Mouse (Mus musculus) limb, embryonic 13.5 days (tissue): Measurements from ENCODE around the gene Aldh6a1. TPM values are rescaled to one million over a fixed set of nuclear protein-coding genes. Genes with fewer than 3 reads are reported as not detected.

Source experiments
- ATAC-seq: fragments of 200-750 bp; cut with Nextera tagmentation; 2 replicates; pipeline ENCODE4 v1.8.0; 2017; ENCODE audit warnings: low read depth, moderate number of reproducible peaks, moderate TSS enrichment; ENCODE audit not compliant: low FRiP score
- H3K27ac ChIP-seq: fragments of 300-500 bp; sonication (generic); 2 replicates; pipeline ENCODE4 v1.5.1; 2015; ENCODE audit warnings: inconsistent platforms, mild to moderate bottlenecking, moderate library complexity
- H3K27me3 ChIP-seq: fragments of 300-500 bp; sonication (generic); 2 replicates; pipeline ENCODE4 v1.6.1; 2015; ENCODE audit warnings: mild to moderate bottlenecking, inconsistent platforms
- H3K36me3 ChIP-seq: fragments of 300-500 bp; sonication (generic); 2 replicates; pipeline ENCODE4 v1.6.1; 2015; ENCODE audit warnings: inconsistent platforms, mild to moderate bottlenecking, moderate library complexity
- H3K4me1 ChIP-seq: fragments of 300-500 bp; sonication (generic); 2 replicates; pipeline ENCODE4 v1.6.1; 2015; ENCODE audit warnings: inconsistent platforms
- H3K4me2 ChIP-seq: fragments of 300-500 bp; sonication (generic); replicated peaks from 2 replicates; pipeline ENCODE4 v1.6.1; 2015; ENCODE audit warnings: inconsistent platforms, mild to moderate bottlenecking, moderate library complexity
- H3K4me3 ChIP-seq: fragments of 300-500 bp; sonication (generic); 2 replicates; pipeline ENCODE4 v1.5.1; 2015; ENCODE audit warnings: moderate library complexity, mild to moderate bottlenecking, inconsistent platforms
- H3K9ac ChIP-seq: fragments of 300-500 bp; sonication (generic); 2 replicates; pipeline ENCODE4 v1.6.1; 2015; ENCODE audit warnings: mild to moderate bottlenecking, inconsistent platforms
- H3K9me3 ChIP-seq: fragments of 300-500 bp; sonication (generic); 2 replicates; pipeline ENCODE4 v1.6.1; 2016; ENCODE audit warnings: inconsistent platforms
- WGBS: fragments of 180-500 bp; shearing (Covaris S2); methylation state at CpG from one replicate; pipeline ENCODE4 v1.1.7; 2015; 5-methylcytosine and 5-hydroxymethylcytosine counted together
- polyA plus RNA-seq: library from polyadenylated mRNA; unstranded; fragments of >200 nt; fragmentation: Nextera tagmentation; extraction: Ambion mirVana; gene quantifications from 2 replicates; pipeline ENCODE4 v1.2.1, GENCODE M21; 2015

Aldh6a1 gene
- polyA plus RNA-seq, 1 experiment from 2014 or later: 36.5 TPM

- ATAC-seq: no peak
- H3K4me1 ChIP-seq: peaks cover 20% of the 10 kb centered on the region
- peak overlapping the region; percentile 82 for H3K4me2 ChIP-seq
- no peak overlapping the region for H3K27ac ChIP-seq
- H3K36me3 ChIP-seq: peaks cover 1% of the 10 kb centered on the region
- peak overlapping the region; percentile 79 for H3K4me3 ChIP-seq
- H3K27me3 ChIP-seq: no peaks in the 10 kb centered on the region
- H3K9me3 ChIP-seq: no peaks in the 10 kb centered on the region
- H3K9ac ChIP-seq: peak overlapping the region; percentile 75
- WGBS: under 1% methylated on average over 11 of the region's 11 CpGs
Measured at GRCm38 (mm10) chr12:84451801-84452200, 997 bp upstream of the Aldh6a1 start.

GRCm38 (mm10) chr12:84450351-84450717 is 470 bp downstream of the Aldh6a1 start:
- Histone ChIP-seq H3K27ac (peak overlapping the region; percentile 48), H3K27me3 (no peaks in the 10 kb centered on the region), H3K9me3 (no peaks in the 10 kb centered on the region), H3K9ac (peak overlapping the region; percentile 73), H3K4me3 (peak overlapping the region; percentile 79), H3K4me2 (peak overlapping the region; percentile 88), H3K36me3 (no peaks in the 10 kb centered on the region), H3K4me1 (peaks cover 20% of the 10 kb centered on the region)
- ATAC-seq: no peak
- WGBS: 0% methylated on average over 6 of the region's 6 CpGs

GRCm38 (mm10) chr12:84449887-84450286 is 917 bp downstream of the Aldh6a1 start:
- H3K36me3 ChIP-seq: no peaks in the 10 kb centered on the region
- no peaks in the 10 kb centered on the region for H3K9me3 ChIP-seq
- H3K9ac ChIP-seq: peak overlapping the region; percentile 73
- no peak for ATAC-seq
- WGBS: 50% methylated on average over 10 of the region's 10 CpGs
- no peaks in the 10 kb centered on the region for H3K27me3 ChIP-seq
- peaks cover 20% of the 10 kb centered on the region for H3K4me1 ChIP-seq
- H3K4me3 ChIP-seq: peak overlapping the region; percentile 79
- H3K4me2 ChIP-seq: peak overlapping the region; percentile 88
- peak overlapping the region; percentile 48; the same call in 1 of the 2 replicates for H3K27ac ChIP-seq

GRCm38 (mm10) chr12:84448181-84448580 is 2.6 kb downstream of the Aldh6a1 start:
- no peak for ATAC-seq
- no peaks in the 10 kb centered on the region for H3K36me3 ChIP-seq

GRCm38 (mm10) chr12:84447386-84447785 is 3.4 kb downstream of the Aldh6a1 start:
- no peaks in the 10 kb centered on the region for H3K9me3 ChIP-seq
- no peaks in the 10 kb centered on the region for H3K36me3 ChIP-seq
- no peak overlapping the region for H3K4me3 ChIP-seq
- no peak for ATAC-seq
- 76% methylated on average over 1 of the region's 1 CpGs for WGBS
- no peak overlapping the region for H3K27ac ChIP-seq
- no peak overlapping the region for H3K4me2 ChIP-seq
- H3K4me1 ChIP-seq: peaks cover 14% of the 10 kb centered on the region
- H3K27me3 ChIP-seq: no peaks in the 10 kb centered on the region
- no peak overlapping the region for H3K9ac ChIP-seq

More at GRCm38 (mm10) chr12:84448181-84448580, 2.6 kb downstream of the Aldh6a1 start:
- Histone ChIP-seq H3K4me3 (no peak overlapping the region), H3K27ac (no peak overlapping the region), H3K9ac (no peak overlapping the region), H3K27me3 (no peaks in the 10 kb centered on the region), H3K4me2 (no peak overlapping the region), H3K4me1 (peaks cover 20% of the 10 kb centered on the region), H3K9me3 (no peaks in the 10 kb centered on the region)
- WGBS: 86% methylated on average over 6 of the region's 6 CpGs

- Histone ChIP-seq H3K4me1 (no peaks in the 10 kb centered on the region), H3K4me3 (no peak overlapping the region), H3K27me3 (no peaks in the 10 kb centered on the region), H3K9me3 (no peaks in the 10 kb centered on the region), H3K36me3 (peaks cover 8% of the 10 kb centered on the region; the same call in 1 of the 2 replicates), H3K4me2 (no peak overlapping the region), H3K27ac (no peak overlapping the region), H3K9ac (no peak overlapping the region)
- 69% methylated on average over 4 of the region's 4 CpGs for WGBS
- no peak for ATAC-seq
Measured at GRCm38 (mm10) chr12:84442526-84442925, 8.3 kb downstream of the Aldh6a1 start.

- Histone ChIP-seq H3K36me3 (peaks cover 9% of the 10 kb centered on the region; the same call in 1 of the 2 replicates), H3K27me3 (no peaks in the 10 kb centered on the region), H3K9ac (no peak overlapping the region), H3K27ac (no peak overlapping the region), H3K4me3 (no peak overlapping the region), H3K4me2 (no peak overlapping the region), H3K9me3 (no peaks in the 10 kb centered on the region), H3K4me1 (no peaks in the 10 kb centered on the region)
- ATAC-seq: no peak
- WGBS: 53% methylated on average over 2 of the region's 2 CpGs
Measured at GRCm38 (mm10) chr12:84438697-84439096, 12.1 kb downstream of the Aldh6a1 start.

- H3K27me3 ChIP-seq: no peaks in the 10 kb centered on the region
- H3K4me1 ChIP-seq: no peaks in the 10 kb centered on the region
- ATAC-seq: no peak
- 88% methylated on average over 2 of the region's 2 CpGs for WGBS
- H3K9me3 ChIP-seq: no peaks in the 10 kb centered on the region
- H3K4me3 ChIP-seq: no peak overlapping the region
- no peak overlapping the region for H3K4me2 ChIP-seq
- H3K36me3 ChIP-seq: peaks cover 16% of the 10 kb centered on the region
- H3K9ac ChIP-seq: no peak overlapping the region
- H3K27ac ChIP-seq: no peak overlapping the region
Measured at GRCm38 (mm10) chr12:84429825-84430224, 21.0 kb downstream of the Aldh6a1 start.

GRCm38 (mm10) chr12:84423990-84424389 is 26.8 kb downstream of the Aldh6a1 start:
- Histone ChIP-seq H3K27me3 (no peaks in the 10 kb centered on the region), H3K27ac (no peak overlapping the region), H3K9ac (no peak overlapping the region), H3K4me1 (no peaks in the 10 kb centered on the region), H3K4me2 (no peak overlapping the region), H3K36me3 (no peaks in the 10 kb centered on the region), H3K9me3 (no peaks in the 10 kb centered on the region), H3K4me3 (no peak overlapping the region)
- ATAC-seq: no peak
- 55% methylated on average over 3 of the region's 3 CpGs for WGBS

- WGBS: 36% methylated on average over 18 of the region's 18 CpGs
- peak overlapping the region; percentile 59 for H3K4me3 ChIP-seq
- no peak for ATAC-seq
- H3K9me3 ChIP-seq: peaks cover 5% of the 10 kb centered on the region; the same call in 1 of the 2 replicates
- no peak overlapping the region for H3K27ac ChIP-seq
- no peaks in the 10 kb centered on the region for H3K36me3 ChIP-seq
- peak overlapping the region; percentile 76 for H3K9ac ChIP-seq
- H3K4me2 ChIP-seq: peak overlapping the region; percentile 78
- no peaks in the 10 kb centered on the region for H3K27me3 ChIP-seq
- H3K4me1 ChIP-seq: peaks cover 5% of the 10 kb centered on the region; the same call in 1 of the 2 replicates
Measured at GRCm38 (mm10) chr12:84417605-84417922, 33.2 kb downstream of the Aldh6a1 start.

GRCm38 (mm10) chr12:84416834-84417604 is 33.8 kb downstream of the Aldh6a1 start, which contains the start of gene Rnf113a2:
Gene Rnf113a2, plus strand, starts transcription at chr12:84417196.
- peak; percentile 85 for ATAC-seq

GRCm38 (mm10) chr12:84408819-84409507 is 41.8 kb downstream of the Aldh6a1 start, which contains the start of the genes Entpd5 and Bbof1:
Gene Entpd5, minus strand, starts transcription at chr12:84409029.
Gene Bbof1, plus strand, starts transcription at chr12:84409071.
- Histone ChIP-seq H3K4me2 (peak within 1 kb of the TSS; percentile 92), H3K27me3 (no peaks in the 10 kb centered on the region), H3K4me3 (peak within 1 kb of the TSS; percentile 74), H3K4me1 (peaks cover 10% of the 10 kb centered on the region), H3K27ac (peak within 1 kb of the TSS; percentile 65), H3K9ac (peak within 1 kb of the TSS; percentile 81), H3K9me3 (no peaks in the 10 kb centered on the region), H3K36me3 (no peaks in the 10 kb centered on the region)
- ATAC-seq: peak; percentile 93
- WGBS: 2% methylated on average over 52 of the region's 63 CpGs

More at GRCm38 (mm10) chr12:84416834-84417604, 33.8 kb downstream of the Aldh6a1 start, which contains the start of gene Rnf113a2:
- Histone ChIP-seq H3K9me3 (peaks cover 5% of the 10 kb centered on the region; the same call in 1 of the 2 replicates), H3K36me3 (no peaks in the 10 kb centered on the region), H3K27me3 (no peaks in the 10 kb centered on the region), H3K9ac (peak within 1 kb of the TSS; percentile 76), H3K4me2 (peak within 1 kb of the TSS; percentile 78), H3K4me3 (peak within 1 kb of the TSS; percentile 59), H3K27ac (peak within 1 kb of the TSS; percentile 34; the same call in 1 of the 2 replicates), H3K4me1 (peaks cover 5% of the 10 kb centered on the region; the same call in 1 of the 2 replicates)
- 3% methylated on average over 50 of the region's 50 CpGs for WGBS
